In genomic region chr9:101863130-101863529, GRCm38 (mm10) we compare ENCODE assay signal across 13 mouse cellular contexts. TPM values are rescaled to one million over a fixed set of nuclear protein-coding genes. Genes with fewer than 3 reads are reported as not detected.
DNase-seq lines count a peak whose midpoint lies in the region; ATAC-seq and TF ChIP-seq lines count a peak whose summit lies in the region.
"Had no signal": no experiment of that assay in that cellular context is flagged by ENCODE, and none has a peak within 500 bp of the region (broad histone marks: within the 10 kb centered on the region; RNA-seq: fewer than 3 reads in every experiment).

No protein-coding gene starts in this region.

- peak overlapping the region; percentile 11 for H3K4me2 ChIP-seq in heart, embryonic 16.5 days (ENCODE audit: low read depth, low read length)
- peak overlapping the region; percentile 42 for H3K4me2 ChIP-seq in hindbrain, postnatal 0 days (ENCODE audit: low read depth, low read length)
- no peak overlapping the region for H3K4me2 ChIP-seq in midbrain, postnatal 0 days (ENCODE audit: low read depth, low read length, poor library complexity, severe bottlenecking)

- H3K9ac ChIP-seq in heart, embryonic 16.5 days (ENCODE audit: low read length), result no peak overlapping the region
- H3K9ac ChIP-seq in hindbrain, postnatal 0 days (replicated peaks; ENCODE audit: low read length), result no peak overlapping the region
- H3K9ac ChIP-seq in midbrain, postnatal 0 days (replicated peaks; ENCODE audit: low read length, poor library complexity, severe bottlenecking), result no peak overlapping the region
- H3K9ac ChIP-seq: liver, embryonic 14.5 days had no signal

- no peak for TF ChIP-seq CTCF in hindbrain, postnatal 0 days (IDR thresholded peaks at IDR 0.05; ENCODE audit: low read depth)
- TF ChIP-seq CTCF in midbrain, postnatal 0 days (IDR thresholded peaks at IDR 0.05), result no peak

- no peaks in the 10 kb centered on the region for H3K9me3 ChIP-seq in heart, embryonic 16.5 days (replicated peaks; ENCODE audit: control insufficient read depth, low read length)
- no peaks in the 10 kb centered on the region for H3K9me3 ChIP-seq in hindbrain, postnatal 0 days (ENCODE audit: low read length)
- no peaks in the 10 kb centered on the region for H3K9me3 ChIP-seq in midbrain, postnatal 0 days (ENCODE audit: low read length)

- no peak overlapping the region for H3K4me3 ChIP-seq in heart, embryonic 16.5 days (ENCODE audit: low read length)
- no peak overlapping the region for H3K4me3 ChIP-seq in hindbrain, postnatal 0 days (ENCODE audit: low read length)
- H3K4me3 ChIP-seq in midbrain, postnatal 0 days (ENCODE audit: low read depth, low read length), result no peak overlapping the region

- H3K4me1 ChIP-seq in heart, embryonic 16.5 days (ENCODE audit: control insufficient read depth, insufficient read depth, low read length), result no peaks in the 10 kb centered on the region; the same call in 1 of the 2 replicates
- peaks cover 11% of the 10 kb centered on the region; the same call in 1 of the 2 replicates for H3K4me1 ChIP-seq in hindbrain, postnatal 0 days (ENCODE audit: insufficient read depth, low read length)
- no peaks in the 10 kb centered on the region for H3K4me1 ChIP-seq in midbrain, postnatal 0 days (ENCODE audit: insufficient read depth, low read length)

- no peak for ATAC-seq in heart, embryonic 16.5 days (replicated peaks; ENCODE audit: extremely low read depth, insufficient read depth, low FRiP score)
- no peak for ATAC-seq in hindbrain, postnatal 0 days
- ATAC-seq in midbrain, postnatal 0 days (ENCODE audit: low FRiP score), result no peak

- intact Hi-C loops in left cerebral cortex, postnatal 4 days (cut with DNase I), result no loop called here
- intact Hi-C loops in left cerebral cortex, postnatal 14 days (cut with DNase I), result no loop called here

- no peaks in the 10 kb centered on the region for H3K36me3 ChIP-seq in heart, embryonic 16.5 days (ENCODE audit: control insufficient read depth, insufficient read depth)
- H3K36me3 ChIP-seq in hindbrain, postnatal 0 days (ENCODE audit: insufficient read depth, low read length), result no peaks in the 10 kb centered on the region
- H3K36me3 ChIP-seq in midbrain, postnatal 0 days (ENCODE audit: insufficient read depth, low read length), result no peaks in the 10 kb centered on the region

- peak; percentile 60 for DNase-seq in left cerebral cortex, postnatal 4 days
- no peak for DNase-seq in left cerebral cortex, postnatal 14 days (ENCODE audit: low spot score in 2 of 2)
- DNase-seq in hindbrain, postnatal 0 days (ENCODE audit: low spot score), result peak; percentile 21
- no peak for DNase-seq in midbrain, postnatal 0 days (ENCODE audit: low spot score)
- DNase-seq in Muller cell, postnatal 12 days (ENCODE audit: inconsistent ontology term), result no peak
- DNase-seq in spleen, adult 18-20 months, result no peak
- DNase-seq in frontal cortex, postnatal 25 days (ENCODE audit: low spot score in 2 of 2), result no peak

- H3K27ac ChIP-seq in heart, embryonic 16.5 days (ENCODE audit: low read length), result no peak overlapping the region
- peak overlapping the region; percentile 81 for H3K27ac ChIP-seq in hindbrain, postnatal 0 days
- peak overlapping the region; percentile 32; the same call in 1 of the 2 replicates for H3K27ac ChIP-seq in midbrain, postnatal 0 days (ENCODE audit: low read depth, low read length)
- H3K27ac ChIP-seq: liver, embryonic 14.5 days had no signal

- no peaks in the 10 kb centered on the region for H3K27me3 ChIP-seq in heart, embryonic 16.5 days (ENCODE audit: control insufficient read depth, insufficient read depth, low read length)
- H3K27me3 ChIP-seq in hindbrain, postnatal 0 days (ENCODE audit: insufficient read depth, low read length), result no peaks in the 10 kb centered on the region
- H3K27me3 ChIP-seq in midbrain, postnatal 0 days (ENCODE audit: insufficient read depth, low read length), result no peaks in the 10 kb centered on the region

- WGBS in heart, embryonic 16.5 days, result 58% methylated on average over 5 of the region's 5 CpGs
- WGBS in hindbrain, postnatal 0 days, result 48% methylated on average over 5 of the region's 5 CpGs
- 59% methylated on average over 5 of the region's 5 CpGs for WGBS in midbrain, postnatal 0 days

RNA-seq across cellular contexts. Expression of gene 9630041A04Rik, which starts 1.5 kb away (rescaled TPM):
- not detected for total RNA-seq in left cerebral cortex, postnatal 4 days (2021)
- not detected for total RNA-seq in left cerebral cortex, postnatal 14 days (2021)
- not detected in 2 replicates for polyA plus RNA-seq in heart, embryonic 16.5 days (2015; fragmentation: Nextera tagmentation; extraction: Ambion mirVana)
- not detected in 2 replicates for total RNA-seq in hindbrain, postnatal 0 days (2014; rRNA removed)
- 0.24 and 0.52 TPM in 2 replicates for polyA plus RNA-seq in hindbrain, postnatal 0 days (2015; fragmentation: Nextera tagmentation; extraction: Ambion mirVana)
- total RNA-seq in midbrain, postnatal 0 days (2014; rRNA removed), result not detected in 2 replicates
- polyA plus RNA-seq in midbrain, postnatal 0 days (2015; fragmentation: Nextera tagmentation; extraction: Ambion mirVana), result 0.36 and 0.63 TPM in 2 replicates
- total RNA-seq: adrenal gland, adult 2 months; left cerebral cortex, adult 18-20 months had no signal
- polyA plus RNA-seq: adrenal gland, adult 2 months; cerebellum, adult 2 months; liver, embryonic 14.5 days; neural tube, embryonic 11.5 days had no signal

Comparison
In these comparisons a context has a peak if more than half of its experiments do, and no peak if none do; other contexts are left out.
1. DNase-seq: peak in left cerebral cortex, postnatal 4 days (single experiment) and hindbrain, postnatal 0 days (single experiment); none in left cerebral cortex, postnatal 14 days (0 of 2), midbrain, postnatal 0 days (single experiment), Muller cell, postnatal 12 days (single experiment), spleen, adult 18-20 months (0 of 2) and frontal cortex, postnatal 25 days (0 of 2).